Mouse (Mus musculus): ENCODE data around the gene Fam196a. TPM values are rescaled to one million over a fixed set of nuclear protein-coding genes. Genes with fewer than 3 reads are reported as not detected.

Fam196a gene
- polyA plus RNA-seq, 1 experiment, result 0.27 TPM

- H3K27me3 ChIP-seq (ENCODE audit: control insufficient read depth, insufficient read depth, insufficient read length), result no peaks in the 10 kb centered on the region
- H3K4me3 ChIP-seq (ENCODE audit: insufficient read depth, poor library complexity, severe bottlenecking), result no peak overlapping the region
- H3K79me2 ChIP-seq (ENCODE audit: control insufficient read depth, insufficient read depth), result no peaks in the 10 kb centered on the region
- no peaks in the 10 kb centered on the region for H3K79me3 ChIP-seq (ENCODE audit: low read depth)
- no peak overlapping the region for H3ac ChIP-seq (ENCODE audit: control insufficient read depth, insufficient read length, low read depth)
- TF ChIP-seq MYOG (IDR thresholded peaks at IDR 0.05; ENCODE audit: control insufficient read depth, extremely low read depth, insufficient read length), result no peak
- TF ChIP-seq FOSL1 (IDR thresholded peaks at IDR 0.05; ENCODE audit: insufficient read depth, low read length, poor library complexity, severe bottlenecking), result no peak
- no peak for TF ChIP-seq CEBPB (IDR thresholded peaks at IDR 0.05; ENCODE audit: low read depth)
- TF ChIP-seq MAX (IDR thresholded peaks at IDR 0.05), result no peak
- H3K36me3 ChIP-seq (ENCODE audit: control insufficient read depth, insufficient read depth), result no peaks in the 10 kb centered on the region
These were observed 65.2 kb downstream of the Fam196a start for GRCm38 (mm10) chr7:134872981-134873380.

- Histone ChIP-seq H3K4me3 (ENCODE audit: insufficient read depth, poor library complexity, severe bottlenecking) (no peak overlapping the region), H3K79me2 (ENCODE audit: control insufficient read depth, insufficient read depth) (no peaks in the 10 kb centered on the region), H3ac (ENCODE audit: control insufficient read depth, insufficient read length, low read depth) (no peak overlapping the region), H3K36me3 (ENCODE audit: control insufficient read depth, insufficient read depth) (no peaks in the 10 kb centered on the region), H3K79me3 (ENCODE audit: low read depth) (no peaks in the 10 kb centered on the region), H3K27me3 (ENCODE audit: control insufficient read depth, insufficient read depth, insufficient read length) (no peaks in the 10 kb centered on the region)
- TF ChIP-seq MYOG (IDR thresholded peaks at IDR 0.05; ENCODE audit: control insufficient read depth, extremely low read depth, insufficient read length), result no peak
- TF ChIP-seq FOSL1 (IDR thresholded peaks at IDR 0.05; ENCODE audit: insufficient read depth, low read length, poor library complexity, severe bottlenecking), result no peak
- no peak for TF ChIP-seq MYOD1 (IDR thresholded peaks at IDR 0.05; ENCODE audit: control insufficient read depth, insufficient read length, low read depth)
- no peak for TF ChIP-seq USF1 (IDR thresholded peaks at IDR 0.05; ENCODE audit: low read depth)
- TF ChIP-seq MAX (IDR thresholded peaks at IDR 0.05), result no peak
- no peak for TF ChIP-seq CEBPB (IDR thresholded peaks at IDR 0.05; ENCODE audit: low read depth)
- no peak for TF ChIP-seq CTCF (IDR thresholded peaks at IDR 0.05; ENCODE audit: control insufficient read depth, insufficient read depth, insufficient read length)
These were observed 65.7 kb downstream of the Fam196a start for GRCm38 (mm10) chr7:134872511-134872910.

- Histone ChIP-seq H3K4me3 (ENCODE audit: insufficient read depth, poor library complexity, severe bottlenecking) (no peak overlapping the region), H3ac (ENCODE audit: control insufficient read depth, insufficient read length, low read depth) (no peak overlapping the region), H3K36me3 (ENCODE audit: control insufficient read depth, insufficient read depth) (no peaks in the 10 kb centered on the region), H3K27me3 (ENCODE audit: control insufficient read depth, insufficient read depth, insufficient read length) (no peaks in the 10 kb centered on the region), H3K79me3 (ENCODE audit: low read depth) (no peaks in the 10 kb centered on the region), H3K79me2 (ENCODE audit: control insufficient read depth, insufficient read depth) (no peaks in the 10 kb centered on the region)
- TF ChIP-seq FOSL1 (IDR thresholded peaks at IDR 0.05; ENCODE audit: insufficient read depth, low read length, poor library complexity, severe bottlenecking) (no peak), CEBPB (IDR thresholded peaks at IDR 0.05; ENCODE audit: low read depth) (no peak), MAX (IDR thresholded peaks at IDR 0.05) (no peak), MYOG (IDR thresholded peaks at IDR 0.05; ENCODE audit: control insufficient read depth, extremely low read depth, insufficient read length) (no peak), USF1 (IDR thresholded peaks at IDR 0.05; ENCODE audit: low read depth) (no peak), CTCF (IDR thresholded peaks at IDR 0.05; ENCODE audit: control insufficient read depth, insufficient read depth, insufficient read length) (no peak), MYOD1 (IDR thresholded peaks at IDR 0.05; ENCODE audit: control insufficient read depth, insufficient read length, low read depth) (no peak)
These were observed 74.1 kb downstream of the Fam196a start for GRCm38 (mm10) chr7:134864175-134864574.

- no peak for TF ChIP-seq CTCF (IDR thresholded peaks at IDR 0.05; ENCODE audit: control insufficient read depth, insufficient read depth, insufficient read length)
- no peak for TF ChIP-seq MYOG (IDR thresholded peaks at IDR 0.05; ENCODE audit: control insufficient read depth, extremely low read depth, insufficient read length)
- TF ChIP-seq CEBPB (IDR thresholded peaks at IDR 0.05; ENCODE audit: low read depth), result no peak
- no peak for TF ChIP-seq MAX (IDR thresholded peaks at IDR 0.05)
- no peak for TF ChIP-seq USF1 (IDR thresholded peaks at IDR 0.05; ENCODE audit: low read depth)
- no peak for TF ChIP-seq MYOD1 (IDR thresholded peaks at IDR 0.05; ENCODE audit: control insufficient read depth, insufficient read length, low read depth)
- TF ChIP-seq FOSL1 (IDR thresholded peaks at IDR 0.05; ENCODE audit: insufficient read depth, low read length, poor library complexity, severe bottlenecking), result no peak
- Histone ChIP-seq H3K4me3 (ENCODE audit: insufficient read depth, poor library complexity, severe bottlenecking) (no peak overlapping the region), H3K36me3 (ENCODE audit: control insufficient read depth, insufficient read depth) (no peaks in the 10 kb centered on the region), H3K79me2 (ENCODE audit: control insufficient read depth, insufficient read depth) (no peaks in the 10 kb centered on the region), H3K27me3 (ENCODE audit: control insufficient read depth, insufficient read depth, insufficient read length) (no peaks in the 10 kb centered on the region), H3ac (ENCODE audit: control insufficient read depth, insufficient read length, low read depth) (no peak overlapping the region), H3K79me3 (ENCODE audit: low read depth) (no peaks in the 10 kb centered on the region)
These were observed 76.2 kb downstream of the Fam196a start for GRCm38 (mm10) chr7:134862000-134862399.

- no peaks in the 10 kb centered on the region for H3K79me2 ChIP-seq (ENCODE audit: control insufficient read depth, insufficient read depth)
- no peaks in the 10 kb centered on the region for H3K79me3 ChIP-seq (ENCODE audit: low read depth)
- no peaks in the 10 kb centered on the region for H3K36me3 ChIP-seq (ENCODE audit: control insufficient read depth, insufficient read depth)
- no peak for TF ChIP-seq USF1 (IDR thresholded peaks at IDR 0.05; ENCODE audit: low read depth)
- no peak overlapping the region for H3K4me3 ChIP-seq (ENCODE audit: insufficient read depth, poor library complexity, severe bottlenecking)
- H3K27me3 ChIP-seq (ENCODE audit: control insufficient read depth, insufficient read depth, insufficient read length), result no peaks in the 10 kb centered on the region
- no peak overlapping the region for H3ac ChIP-seq (ENCODE audit: control insufficient read depth, insufficient read length, low read depth)
These were observed 95.5 kb downstream of the Fam196a start for GRCm38 (mm10) chr7:134842751-134843150.

- Histone ChIP-seq H3K79me2 (ENCODE audit: control insufficient read depth, insufficient read depth) (no peaks in the 10 kb centered on the region), H3K79me3 (ENCODE audit: low read depth) (no peaks in the 10 kb centered on the region), H3K36me3 (ENCODE audit: control insufficient read depth, insufficient read depth) (peaks cover 3% of the 10 kb centered on the region), H3K4me3 (ENCODE audit: insufficient read depth, poor library complexity, severe bottlenecking) (no peak overlapping the region), H3K27me3 (ENCODE audit: control insufficient read depth, insufficient read depth, insufficient read length) (no peaks in the 10 kb centered on the region), H3ac (ENCODE audit: control insufficient read depth, insufficient read length, low read depth) (no peak overlapping the region)
- TF ChIP-seq CTCF (IDR thresholded peaks at IDR 0.05; ENCODE audit: control insufficient read depth, insufficient read depth, insufficient read length), result no peak
- no peak for TF ChIP-seq FOSL1 (IDR thresholded peaks at IDR 0.05; ENCODE audit: insufficient read depth, low read length, poor library complexity, severe bottlenecking)
- no peak for TF ChIP-seq MYOG (IDR thresholded peaks at IDR 0.05; ENCODE audit: control insufficient read depth, extremely low read depth, insufficient read length)
- no peak for TF ChIP-seq MYOD1 (IDR thresholded peaks at IDR 0.05; ENCODE audit: control insufficient read depth, insufficient read length, low read depth)
- no peak for TF ChIP-seq CEBPB (IDR thresholded peaks at IDR 0.05; ENCODE audit: low read depth)
- TF ChIP-seq MAX (IDR thresholded peaks at IDR 0.05), result no peak
- no peak for TF ChIP-seq USF1 (IDR thresholded peaks at IDR 0.05; ENCODE audit: low read depth)
These were observed 98.2 kb downstream of the Fam196a start for GRCm38 (mm10) chr7:134840066-134840465.
